Mouse (Mus musculus): Measurements from ENCODE around the gene Gpr25. TPM values are rescaled to one million over a fixed set of nuclear protein-coding genes. Genes with fewer than 3 reads are reported as not detected.

Gpr25 gene
- not detected in 2 replicates for total RNA-seq (2014; rRNA removed; ENCODE audit: low replicate concordance)
- polyA plus RNA-seq (2015; fragmentation: Nextera tagmentation; extraction: Ambion mirVana): not detected in 2 replicates

GRCm38 (mm10) chr1:136260635-136261238 is at the start of gene Gpr25:
Gene Gpr25 (minus strand): TSS chr1:136260873.
- H3K4me1 ChIP-seq (ENCODE audit: control insufficient read depth, insufficient read depth): peaks cover 13% of the 10 kb centered on the region; the same call in 1 of the 2 replicates
- ATAC-seq (ENCODE audit: insufficient read depth, low read depth) (peak; percentile 10; the same call in 1 of the 2 replicates), DNase-seq (ENCODE audit: low spot score) (no peak)
- H3K27ac ChIP-seq (ENCODE audit: low read depth): no peak within 1 kb of the TSS
- peak within 1 kb of the TSS; percentile 51 for H3K4me3 ChIP-seq (ENCODE audit: low read depth, low read length)
- H3K36me3 ChIP-seq (replicated peaks; ENCODE audit: control insufficient read depth, insufficient read depth, low read length): no peaks in the 10 kb centered on the region
- no peaks in the 10 kb centered on the region for H3K9me3 ChIP-seq (replicated peaks; ENCODE audit: control insufficient read depth, low read length)
- TF ChIP-seq EP300 (IDR thresholded peaks at IDR 0.05; ENCODE audit: low read depth) (no peak), CTCF (IDR thresholded peaks at IDR 0.05; ENCODE audit: low read depth) (no peak)
- H3K9ac ChIP-seq (replicated peaks; ENCODE audit: low read depth, low read length): no peak within 1 kb of the TSS; the same call in 1 of the 2 replicates
- H3K27me3 ChIP-seq (ENCODE audit: control insufficient read depth, insufficient read depth, low read length): peaks cover 71% of the 10 kb centered on the region
- WGBS: 10% methylated on average over 26 of the region's 28 CpGs
- H3K4me2 ChIP-seq (ENCODE audit: low read depth, low read length): peak within 1 kb of the TSS; percentile 84

GRCm38 (mm10) chr1:136309193-136309592 is 48.5 kb upstream of the Gpr25 start:
- no peaks in the 10 kb centered on the region for H3K9me3 ChIP-seq (replicated peaks; ENCODE audit: control insufficient read depth, low read length)
- no peak for DNase-seq (ENCODE audit: low spot score)
- 93% methylated on average over 5 of the region's 5 CpGs for WGBS
- no peak overlapping the region for H3K4me2 ChIP-seq (ENCODE audit: low read depth, low read length)
- no peaks in the 10 kb centered on the region for H3K4me1 ChIP-seq (ENCODE audit: control insufficient read depth, insufficient read depth)
- TF ChIP-seq CTCF (IDR thresholded peaks at IDR 0.05; ENCODE audit: low read depth) (no peak), EP300 (IDR thresholded peaks at IDR 0.05; ENCODE audit: low read depth) (no peak)
- H3K36me3 ChIP-seq (replicated peaks; ENCODE audit: control insufficient read depth, insufficient read depth, low read length): no peaks in the 10 kb centered on the region
- no peaks in the 10 kb centered on the region for H3K27me3 ChIP-seq (ENCODE audit: control insufficient read depth, insufficient read depth, low read length)
- H3K4me3 ChIP-seq (ENCODE audit: low read depth, low read length): no peak overlapping the region
- H3K9ac ChIP-seq (replicated peaks; ENCODE audit: low read depth, low read length): no peak overlapping the region
- no peak overlapping the region for H3K27ac ChIP-seq (ENCODE audit: low read depth)
- ATAC-seq (ENCODE audit: insufficient read depth, low read depth): no peak

- ATAC-seq (ENCODE audit: insufficient read depth, low read depth) (peak; percentile 62; the same call in 1 of the 2 replicates), DNase-seq (ENCODE audit: low spot score) (peak; percentile 65)
- Histone ChIP-seq H3K4me1 (ENCODE audit: control insufficient read depth, insufficient read depth) (no peaks in the 10 kb centered on the region), H3K4me3 (ENCODE audit: low read depth, low read length) (no peak overlapping the region), H3K4me2 (ENCODE audit: low read depth, low read length) (no peak overlapping the region), H3K9me3 (replicated peaks; ENCODE audit: control insufficient read depth, low read length) (no peaks in the 10 kb centered on the region), H3K27ac (ENCODE audit: low read depth) (no peak overlapping the region), H3K9ac (replicated peaks; ENCODE audit: low read depth, low read length) (no peak overlapping the region), H3K36me3 (replicated peaks; ENCODE audit: control insufficient read depth, insufficient read depth, low read length) (peaks cover 11% of the 10 kb centered on the region), H3K27me3 (ENCODE audit: control insufficient read depth, insufficient read depth, low read length) (no peaks in the 10 kb centered on the region)
- TF ChIP-seq CTCF (IDR thresholded peaks at IDR 0.05; ENCODE audit: low read depth): peak; percentile 71
- TF ChIP-seq EP300 (IDR thresholded peaks at IDR 0.05; ENCODE audit: low read depth): no peak
- WGBS: 60% methylated on average over 3 of the region's 3 CpGs
Observed at GRCm38 (mm10) chr1:136306424-136306823, 45.8 kb upstream of the Gpr25 start.

GRCm38 (mm10) chr1:136293961-136294360 is 33.3 kb upstream of the Gpr25 start:
- H3K36me3 ChIP-seq (replicated peaks; ENCODE audit: control insufficient read depth, insufficient read depth, low read length): peaks cover 6% of the 10 kb centered on the region; the same call in 1 of the 2 replicates
- H3K4me3 ChIP-seq (ENCODE audit: low read depth, low read length): no peak overlapping the region
- H3K9ac ChIP-seq (replicated peaks; ENCODE audit: low read depth, low read length): no peak overlapping the region
- H3K27me3 ChIP-seq (ENCODE audit: control insufficient read depth, insufficient read depth, low read length): no peaks in the 10 kb centered on the region
- no peaks in the 10 kb centered on the region for H3K4me1 ChIP-seq (ENCODE audit: control insufficient read depth, insufficient read depth)
- H3K27ac ChIP-seq (ENCODE audit: low read depth): no peak overlapping the region
- no peak overlapping the region for H3K4me2 ChIP-seq (ENCODE audit: low read depth, low read length)
- ATAC-seq (ENCODE audit: insufficient read depth, low read depth) (no peak), DNase-seq (ENCODE audit: low spot score) (no peak)
- TF ChIP-seq CTCF (IDR thresholded peaks at IDR 0.05; ENCODE audit: low read depth): no peak
- no peak for TF ChIP-seq EP300 (IDR thresholded peaks at IDR 0.05; ENCODE audit: low read depth)
- H3K9me3 ChIP-seq (replicated peaks; ENCODE audit: control insufficient read depth, low read length): no peaks in the 10 kb centered on the region

GRCm38 (mm10) chr1:136289803-136290202 is 29.1 kb upstream of the Gpr25 start:
- H3K4me2 ChIP-seq (ENCODE audit: low read depth, low read length): no peak overlapping the region
- TF ChIP-seq CTCF (IDR thresholded peaks at IDR 0.05; ENCODE audit: low read depth): peak; percentile 6; the same call in 1 of the 2 replicates
- TF ChIP-seq EP300 (IDR thresholded peaks at IDR 0.05; ENCODE audit: low read depth): no peak
- WGBS: 54% methylated on average over 1 of the region's 1 CpGs
- H3K27me3 ChIP-seq (ENCODE audit: control insufficient read depth, insufficient read depth, low read length): no peaks in the 10 kb centered on the region
- no peaks in the 10 kb centered on the region for H3K9me3 ChIP-seq (replicated peaks; ENCODE audit: control insufficient read depth, low read length)
- no peaks in the 10 kb centered on the region for H3K4me1 ChIP-seq (ENCODE audit: control insufficient read depth, insufficient read depth)
- no peak overlapping the region for H3K4me3 ChIP-seq (ENCODE audit: low read depth, low read length)
- peaks cover 13% of the 10 kb centered on the region for H3K36me3 ChIP-seq (replicated peaks; ENCODE audit: control insufficient read depth, insufficient read depth, low read length)
- H3K9ac ChIP-seq (replicated peaks; ENCODE audit: low read depth, low read length): no peak overlapping the region
- H3K27ac ChIP-seq (ENCODE audit: low read depth): no peak overlapping the region
- DNase-seq (ENCODE audit: low spot score) (no peak), ATAC-seq (ENCODE audit: insufficient read depth, low read depth) (no peak)

- no peak overlapping the region for H3K27ac ChIP-seq (ENCODE audit: low read depth)
- H3K36me3 ChIP-seq (replicated peaks; ENCODE audit: control insufficient read depth, insufficient read depth, low read length): peaks cover 90% of the 10 kb centered on the region
- no peak for TF ChIP-seq EP300 (IDR thresholded peaks at IDR 0.05; ENCODE audit: low read depth)
- no peak for TF ChIP-seq CTCF (IDR thresholded peaks at IDR 0.05; ENCODE audit: low read depth)
- no peaks in the 10 kb centered on the region for H3K4me1 ChIP-seq (ENCODE audit: control insufficient read depth, insufficient read depth)
- H3K27me3 ChIP-seq (ENCODE audit: control insufficient read depth, insufficient read depth, low read length): no peaks in the 10 kb centered on the region
- ATAC-seq (ENCODE audit: insufficient read depth, low read depth): no peak
- no peak for DNase-seq (ENCODE audit: low spot score)
- no peak overlapping the region for H3K9ac ChIP-seq (replicated peaks; ENCODE audit: low read depth, low read length)
- no peaks in the 10 kb centered on the region for H3K9me3 ChIP-seq (replicated peaks; ENCODE audit: control insufficient read depth, low read length)
- H3K4me3 ChIP-seq (ENCODE audit: low read depth, low read length): no peak overlapping the region
- WGBS: 90% methylated on average over 8 of the region's 8 CpGs
- H3K4me2 ChIP-seq (ENCODE audit: low read depth, low read length): no peak overlapping the region
Observed at GRCm38 (mm10) chr1:136277366-136277765, 16.7 kb upstream of the Gpr25 start.

Measured in heart, postnatal 0 days (tissue).